Mouse (Mus musculus) neural tube, embryonic 11.5 days (tissue): Measurements from ENCODE around the gene Snrpd2. TPM values are rescaled to one million over a fixed set of nuclear protein-coding genes. Genes with fewer than 3 reads are reported as not detected.

ENCODE experiments used
- ATAC-seq: fragments of 200-750 bp; cut with Nextera tagmentation; 2 replicates; pipeline ENCODE4 v1.8.0; 2017; ENCODE audit warnings: moderate number of reproducible peaks, mild to moderate bottlenecking, moderate TSS enrichment, moderate library complexity; ENCODE audit not compliant: insufficient read depth, low FRiP score, low TSS enrichment
- DNase-seq: peaks from one replicate; pipeline ENCODE4 v3.0.0-alpha.2; 2015; ENCODE audit warnings: low spot score
- H3K27ac ChIP-seq: fragments of 300-500 bp; sonication (generic); 2 replicates; pipeline ENCODE4 v1.5.1; 2014; ENCODE audit warnings: low read depth, mild to moderate bottlenecking, low read length
- H3K27me3 ChIP-seq: fragments of 300-500 bp; sonication (generic); 2 replicates; pipeline ENCODE4 v1.6.1; 2014; ENCODE audit warnings: mild to moderate bottlenecking, low read length, mixed read lengths; ENCODE audit not compliant: control insufficient read depth, insufficient read depth
- H3K36me3 ChIP-seq: fragments of 300-500 bp; sonication (generic); 2 replicates; pipeline ENCODE4 v1.6.1; 2014; ENCODE audit warnings: mild to moderate bottlenecking, low read length, moderate library complexity, mixed read lengths; ENCODE audit not compliant: control insufficient read depth, insufficient read depth
- H3K4me1 ChIP-seq: fragments of 300-500 bp; sonication (generic); 2 replicates; pipeline ENCODE4 v1.6.1; 2014; ENCODE audit warnings: low read length, mixed read lengths; ENCODE audit not compliant: control insufficient read depth, insufficient read depth
- H3K4me2 ChIP-seq: fragments of 300-500 bp; sonication (generic); 2 replicates; pipeline ENCODE4 v1.6.1; 2014; ENCODE audit warnings: low read depth, mild to moderate bottlenecking, moderate library complexity
- H3K4me3 ChIP-seq: fragments of 300-500 bp; sonication (generic); 2 replicates; pipeline ENCODE4 v1.5.1; 2014; ENCODE audit warnings: low read depth, low read length
- H3K9ac ChIP-seq: fragments of 300-500 bp; sonication (generic); 2 replicates; pipeline ENCODE4 v1.6.1; 2014; ENCODE audit warnings: mild to moderate bottlenecking, low read length
- H3K9me3 ChIP-seq: fragments of 300-500 bp; sonication (generic); 2 replicates; pipeline ENCODE4 v1.6.1; 2016; ENCODE audit warnings: low read length; ENCODE audit not compliant: control insufficient read depth
- WGBS: fragments of 180-500 bp; shearing (Covaris S2); extraction: QIAGEN DNeasy Blood & Tissue Kit; methylation state at CpG from one replicate; pipeline ENCODE4 v1.1.7; 2014; 5-methylcytosine and 5-hydroxymethylcytosine counted together
- polyA plus RNA-seq: library from polyadenylated mRNA; unstranded; fragments of >200 nt; fragmentation: Nextera tagmentation; extraction: Ambion mirVana; gene quantifications from 2 replicates; pipeline ENCODE4 v1.2.1, GENCODE M21; 2014

Snrpd2 gene
- polyA plus RNA-seq = 148 and 152 TPM in 2 replicates

GRCm38 (mm10) chr7:19149626-19150025, at the start of gene Snrpd2:
Gene Snrpd2 (plus strand): TSS chr7:19149722.
- under 1% methylated on average over 24 of the region's 24 CpGs for WGBS
- peak; percentile 96 for DNase-seq
- H3K4me3 ChIP-seq = peak within 1 kb of the TSS; percentile 57
- peak within 1 kb of the TSS; percentile 49 for H3K9ac ChIP-seq
- peak within 1 kb of the TSS; percentile 9; the same call in 1 of the 2 replicates for H3K27ac ChIP-seq
- H3K27me3 ChIP-seq = no peaks in the 10 kb centered on the region
- peaks cover 15% of the 10 kb centered on the region for H3K4me1 ChIP-seq
- H3K9me3 ChIP-seq = no peaks in the 10 kb centered on the region
- peaks cover 12% of the 10 kb centered on the region for H3K36me3 ChIP-seq
- H3K4me2 ChIP-seq = peak within 1 kb of the TSS; percentile 90
- ATAC-seq = peak; percentile 88

GRCm38 (mm10) chr7:19100290-19100689, 49.2 kb upstream of the Snrpd2 start:
- Histone ChIP-seq H3K9ac (no peak overlapping the region), H3K27me3 (no peaks in the 10 kb centered on the region), H3K4me1 (peaks cover 12% of the 10 kb centered on the region), H3K9me3 (no peaks in the 10 kb centered on the region), H3K4me2 (no peak overlapping the region), H3K27ac (no peak overlapping the region), H3K36me3 (no peaks in the 10 kb centered on the region), H3K4me3 (no peak overlapping the region)
- WGBS = 81% methylated on average over 1 of the region's 1 CpGs
- DNase-seq = no peak
- ATAC-seq = no peak

GRCm38 (mm10) chr7:19103741-19104140, 45.8 kb upstream of the Snrpd2 start:
- Histone ChIP-seq H3K4me3 (no peak overlapping the region), H3K27ac (no peak overlapping the region), H3K9me3 (no peaks in the 10 kb centered on the region), H3K4me2 (no peak overlapping the region), H3K4me1 (no peaks in the 10 kb centered on the region), H3K9ac (no peak overlapping the region), H3K36me3 (no peaks in the 10 kb centered on the region), H3K27me3 (no peaks in the 10 kb centered on the region)
- no peak for ATAC-seq
- DNase-seq = no peak

- H3K4me3 ChIP-seq = no peak overlapping the region
- no peaks in the 10 kb centered on the region for H3K36me3 ChIP-seq
- H3K4me1 ChIP-seq = no peaks in the 10 kb centered on the region
- no peak overlapping the region for H3K4me2 ChIP-seq
- H3K27me3 ChIP-seq = no peaks in the 10 kb centered on the region
- no peak for ATAC-seq
- 77% methylated on average over 2 of the region's 2 CpGs for WGBS
- H3K9me3 ChIP-seq = no peaks in the 10 kb centered on the region
- no peak for DNase-seq
- no peak overlapping the region for H3K9ac ChIP-seq
- H3K27ac ChIP-seq = no peak overlapping the region
Observed at GRCm38 (mm10) chr7:19104486-19104885, 45.0 kb upstream of the Snrpd2 start.

- Histone ChIP-seq H3K4me2 (no peak overlapping the region), H3K27me3 (no peaks in the 10 kb centered on the region), H3K9ac (no peak overlapping the region), H3K4me3 (no peak overlapping the region), H3K4me1 (no peaks in the 10 kb centered on the region), H3K27ac (no peak overlapping the region), H3K9me3 (no peaks in the 10 kb centered on the region), H3K36me3 (no peaks in the 10 kb centered on the region)
- 59% methylated on average over 3 of the region's 3 CpGs for WGBS
- ATAC-seq (no peak), DNase-seq (no peak)
Observed at GRCm38 (mm10) chr7:19107436-19107835, 42.1 kb upstream of the Snrpd2 start.

GRCm38 (mm10) chr7:19109565-19109964, 40.0 kb upstream of the Snrpd2 start:
- Histone ChIP-seq H3K27me3 (no peaks in the 10 kb centered on the region), H3K9ac (no peak overlapping the region), H3K27ac (no peak overlapping the region), H3K4me3 (no peak overlapping the region), H3K4me2 (no peak overlapping the region), H3K4me1 (no peaks in the 10 kb centered on the region), H3K36me3 (no peaks in the 10 kb centered on the region), H3K9me3 (no peaks in the 10 kb centered on the region)
- 79% methylated on average over 1 of the region's 1 CpGs for WGBS
- no peak for DNase-seq
- ATAC-seq = no peak

- Histone ChIP-seq H3K4me2 (peak within 1 kb of the TSS; percentile 24; the same call in 1 of the 2 replicates), H3K27me3 (peaks cover 2% of the 10 kb centered on the region; the same call in 1 of the 2 replicates), H3K27ac (no peak within 1 kb of the TSS), H3K4me1 (peaks cover 6% of the 10 kb centered on the region), H3K4me3 (no peak within 1 kb of the TSS), H3K9ac (no peak within 1 kb of the TSS), H3K36me3 (no peaks in the 10 kb centered on the region), H3K9me3 (no peaks in the 10 kb centered on the region; the same call in 1 of the 2 replicates)
- ATAC-seq (0 out of 2 replicates have a peak, but pooled peaks have one; percentile 11), DNase-seq (peak; percentile 70)
- WGBS = 23% methylated on average over 54 of the region's 64 CpGs
Observed at GRCm38 (mm10) chr7:19118028-19118771, 31.3 kb upstream of the Snrpd2 start, which contains the start of gene Gm4969. Gene Gm4969 (minus strand): TSS chr7:19118368.

- H3K4me2 ChIP-seq = no peak overlapping the region
- no peak overlapping the region for H3K4me3 ChIP-seq
Observed at GRCm38 (mm10) chr7:19119083-19119482, 30.4 kb upstream of the Snrpd2 start.

More at GRCm38 (mm10) chr7:19119083-19119482, 30.4 kb upstream of the Snrpd2 start:
- 94% methylated on average over 8 of the region's 8 CpGs for WGBS
- peaks cover 6% of the 10 kb centered on the region for H3K4me1 ChIP-seq
- H3K27me3 ChIP-seq = peaks cover 2% of the 10 kb centered on the region; the same call in 1 of the 2 replicates
- H3K9me3 ChIP-seq = no peaks in the 10 kb centered on the region; the same call in 1 of the 2 replicates
- no peak for DNase-seq
- no peaks in the 10 kb centered on the region for H3K36me3 ChIP-seq
- ATAC-seq = peak; percentile 11
- H3K27ac ChIP-seq = no peak overlapping the region
- H3K9ac ChIP-seq = no peak overlapping the region
